ENCODE assay signal across 10 mouse cellular contexts in the genomic region with DNA sequence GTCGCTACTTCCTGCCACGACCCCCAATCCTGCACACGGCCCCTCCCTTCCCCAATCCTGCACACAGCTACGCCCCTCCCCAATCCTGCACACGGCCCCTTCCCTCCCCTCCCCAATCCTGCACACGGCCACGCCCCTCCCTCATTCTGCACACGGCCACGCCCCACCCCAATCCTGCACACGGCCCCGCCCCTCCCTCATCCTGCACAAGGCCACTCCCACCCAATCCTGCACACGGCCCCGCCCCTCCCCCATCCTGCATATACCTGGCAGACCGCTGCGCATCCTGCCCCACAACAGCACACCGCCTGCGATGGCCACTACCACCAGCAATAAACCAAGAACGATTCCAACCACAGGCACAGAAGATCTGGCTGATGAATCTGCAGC. TPM values are rescaled to one million over a fixed set of nuclear protein-coding genes. Genes with fewer than 3 reads are reported as not detected.
DNase-seq lines count a peak whose midpoint lies in the region; ATAC-seq and TF ChIP-seq lines count a peak whose summit lies in the region.
"Had no signal": no experiment of that assay in that cellular context is flagged by ENCODE, and none has a peak within 500 bp of the region (broad histone marks: within the 10 kb centered on the region; RNA-seq: fewer than 3 reads in every experiment).

No protein-coding gene starts in this region.

- H3K27me3 ChIP-seq in forebrain, embryonic 11.5 days (ENCODE audit: control insufficient read depth, insufficient read depth, low read length), result no peaks in the 10 kb centered on the region
- no peaks in the 10 kb centered on the region for H3K27me3 ChIP-seq in forebrain, embryonic 16.5 days (replicated peaks; ENCODE audit: control insufficient read depth, insufficient read depth, low read length)
- no peaks in the 10 kb centered on the region for H3K27me3 ChIP-seq in lung, postnatal 0 days (replicated peaks; ENCODE audit: insufficient read depth, low read length)
- H3K27me3 ChIP-seq in stomach, embryonic 15.5 days (replicated peaks), result no peaks in the 10 kb centered on the region

- no peak overlapping the region for H3K9ac ChIP-seq in forebrain, embryonic 11.5 days (ENCODE audit: low read length)
- H3K9ac ChIP-seq in forebrain, embryonic 16.5 days (replicated peaks; ENCODE audit: low read depth, low read length), result no peak overlapping the region
- H3K9ac ChIP-seq in lung, postnatal 0 days (replicated peaks; ENCODE audit: low read depth), result no peak overlapping the region
- H3K9ac ChIP-seq in stomach, embryonic 15.5 days, result no peak overlapping the region

- no peaks in the 10 kb centered on the region for H3K9me3 ChIP-seq in forebrain, embryonic 11.5 days (ENCODE audit: control insufficient read depth, low read length)
- H3K9me3 ChIP-seq in forebrain, embryonic 16.5 days (ENCODE audit: control insufficient read depth, low read length), result no peaks in the 10 kb centered on the region
- no peaks in the 10 kb centered on the region for H3K9me3 ChIP-seq in lung, postnatal 0 days (ENCODE audit: low read length)
- H3K9me3 ChIP-seq in stomach, embryonic 15.5 days, result no peaks in the 10 kb centered on the region

- TF ChIP-seq EP300 in lung, postnatal 0 days (IDR thresholded peaks at IDR 0.05), result no peak

- no peak for TF ChIP-seq CTCF in lung, postnatal 0 days (IDR thresholded peaks at IDR 0.05)

- no peak overlapping the region for H3K4me2 ChIP-seq in forebrain, embryonic 11.5 days (ENCODE audit: low read depth, low read length, severe bottlenecking)
- no peak overlapping the region for H3K4me2 ChIP-seq in forebrain, embryonic 16.5 days (ENCODE audit: low read length)
- H3K4me2 ChIP-seq in lung, postnatal 0 days (replicated peaks; ENCODE audit: low read depth, low read length), result no peak overlapping the region
- H3K4me2 ChIP-seq in stomach, embryonic 15.5 days, result peak overlapping the region; percentile 21; the same call in 1 of the 2 replicates

- no peak overlapping the region for H3K27ac ChIP-seq in forebrain, embryonic 11.5 days (ENCODE audit: low read depth, low read length)
- H3K27ac ChIP-seq in forebrain, embryonic 16.5 days (ENCODE audit: low read length), result no peak overlapping the region
- H3K27ac ChIP-seq in lung, postnatal 0 days (ENCODE audit: low read length), result peak overlapping the region; percentile 2; the same call in 1 of the 2 replicates
- H3K27ac ChIP-seq in stomach, embryonic 15.5 days, result peak overlapping the region; percentile 84

- ATAC-seq in forebrain, embryonic 11.5 days (replicated peaks; ENCODE audit: low FRiP score), result no peak
- ATAC-seq in forebrain, embryonic 16.5 days, result no peak
- ATAC-seq in lung, postnatal 0 days, result no peak
- ATAC-seq in stomach, embryonic 15.5 days (ENCODE audit: insufficient read depth, low FRiP score, low read depth), result no peak

- H3K4me1 ChIP-seq in forebrain, embryonic 11.5 days (replicated peaks; ENCODE audit: control insufficient read depth, insufficient read depth, low read length), result peaks cover 3% of the 10 kb centered on the region; the same call in 1 of the 2 replicates
- H3K4me1 ChIP-seq in forebrain, embryonic 16.5 days (replicated peaks; ENCODE audit: control insufficient read depth, insufficient read depth, low read length), result peaks cover 11% of the 10 kb centered on the region
- no peaks in the 10 kb centered on the region for H3K4me1 ChIP-seq in lung, postnatal 0 days (ENCODE audit: insufficient read depth, low read depth, low read length)
- peaks cover 14% of the 10 kb centered on the region; the same call in 1 of the 2 replicates for H3K4me1 ChIP-seq in stomach, embryonic 15.5 days

- no peaks in the 10 kb centered on the region for H3K36me3 ChIP-seq in forebrain, embryonic 11.5 days (ENCODE audit: control insufficient read depth, insufficient read depth, low read length)
- H3K36me3 ChIP-seq in forebrain, embryonic 16.5 days (ENCODE audit: control insufficient read depth, insufficient read depth), result no peaks in the 10 kb centered on the region
- H3K36me3 ChIP-seq in lung, postnatal 0 days (ENCODE audit: insufficient read depth, low read length), result no peaks in the 10 kb centered on the region
- 0 out of 2 replicates have a peak, but pooled peaks cover under 1% of the 10 kb centered on the region for H3K36me3 ChIP-seq in stomach, embryonic 15.5 days

- no peak overlapping the region for H3K4me3 ChIP-seq in forebrain, embryonic 11.5 days (ENCODE audit: low read depth, low read length)
- H3K4me3 ChIP-seq in forebrain, embryonic 16.5 days (replicated peaks; ENCODE audit: low read length), result no peak overlapping the region
- H3K4me3 ChIP-seq in lung, postnatal 0 days (ENCODE audit: low read depth, low read length), result no peak overlapping the region
- H3K4me3 ChIP-seq in stomach, embryonic 15.5 days (replicated peaks), result no peak overlapping the region

- DNase-seq in forebrain, embryonic 11.5 days (ENCODE audit: low spot score), result peak; percentile 68
- DNase-seq in lung, postnatal 0 days (ENCODE audit: low spot score), result peak; percentile 53
- no peak for DNase-seq in lung, postnatal 25 days (ENCODE audit: low spot score)
- DNase-seq in forelimb bud, embryonic 11.5 days (ENCODE audit: low read depth, low spot score), result peak; percentile 49
- no peak for DNase-seq in urinary bladder, postnatal 4 days (ENCODE audit: low spot score in 2 of 2)
- DNase-seq in right cerebral cortex, postnatal 36 days (ENCODE audit: low spot score in 2 of 2), result no peak
- DNase-seq: B cell, adult 2 months; lung, postnatal 36 days had no signal

- WGBS in forebrain, embryonic 11.5 days, result 29% methylated on average over 18 of the region's 18 CpGs
- 37% methylated on average over 18 of the region's 18 CpGs for WGBS in forebrain, embryonic 16.5 days
- 34% methylated on average over 16 of the region's 18 CpGs for WGBS in lung, postnatal 0 days
- WGBS in stomach, embryonic 15.5 days, result 28% methylated on average over 17 of the region's 18 CpGs

RNA-seq across cellular contexts. Expression of a gene that starts 1.5 kb away (rescaled TPM):
- polyA plus RNA-seq in forebrain, embryonic 11.5 days (2014; fragmentation: Nextera tagmentation; extraction: Ambion mirVana), result 110 and 118 TPM in 2 replicates
- 50.8 and 66.2 TPM in 2 replicates for polyA plus RNA-seq in forebrain, embryonic 16.5 days (2015; fragmentation: Nextera tagmentation; extraction: Ambion mirVana)
- 158 and 162 TPM in 2 replicates for polyA plus RNA-seq in lung, postnatal 0 days (2015; fragmentation: Nextera tagmentation; extraction: Ambion mirVana)
- 320 and 325 TPM in 2 replicates for polyA plus RNA-seq in stomach, embryonic 15.5 days (2015; fragmentation: Nextera tagmentation; extraction: Ambion mirVana)

RNA-seq across cellular contexts. Expression of a gene that starts 10.1 kb away (rescaled TPM):
- polyA plus RNA-seq in forebrain, embryonic 11.5 days (2014; fragmentation: Nextera tagmentation; extraction: Ambion mirVana), result 7.1 and 7.3 TPM in 2 replicates
- 17.7 and 24.4 TPM in 2 replicates for polyA plus RNA-seq in forebrain, embryonic 16.5 days (2015; fragmentation: Nextera tagmentation; extraction: Ambion mirVana)
- polyA plus RNA-seq in lung, postnatal 0 days (2015; fragmentation: Nextera tagmentation; extraction: Ambion mirVana), result 138 and 143 TPM in 2 replicates
- 92.1 and 94.1 TPM in 2 replicates for polyA plus RNA-seq in stomach, embryonic 15.5 days (2015; fragmentation: Nextera tagmentation; extraction: Ambion mirVana)

RNA-seq across cellular contexts. Expression of a gene that starts 30.7 kb away (rescaled TPM):
- 1,418 and 1,481 TPM in 2 replicates for polyA plus RNA-seq in forebrain, embryonic 11.5 days (2014; fragmentation: Nextera tagmentation; extraction: Ambion mirVana)
- polyA plus RNA-seq in forebrain, embryonic 16.5 days (2015; fragmentation: Nextera tagmentation; extraction: Ambion mirVana), result 860 and 958 TPM in 2 replicates
- 972 and 1,016 TPM in 2 replicates for polyA plus RNA-seq in lung, postnatal 0 days (2015; fragmentation: Nextera tagmentation; extraction: Ambion mirVana)
- polyA plus RNA-seq in stomach, embryonic 15.5 days (2015; fragmentation: Nextera tagmentation; extraction: Ambion mirVana), result 1,420 and 1,462 TPM in 2 replicates

RNA-seq across cellular contexts. Expression of a gene that starts 31.0 kb away (rescaled TPM):
- polyA plus RNA-seq in forebrain, embryonic 11.5 days (2014; fragmentation: Nextera tagmentation; extraction: Ambion mirVana), result 14.2 and 18.4 TPM in 2 replicates
- 13.3 and 13.6 TPM in 2 replicates for polyA plus RNA-seq in forebrain, embryonic 16.5 days (2015; fragmentation: Nextera tagmentation; extraction: Ambion mirVana)
- 36.8 and 40.8 TPM in 2 replicates for polyA plus RNA-seq in lung, postnatal 0 days (2015; fragmentation: Nextera tagmentation; extraction: Ambion mirVana)
- polyA plus RNA-seq in stomach, embryonic 15.5 days (2015; fragmentation: Nextera tagmentation; extraction: Ambion mirVana), result 20.5 and 24.7 TPM in 2 replicates

RNA-seq across cellular contexts. Expression of a gene that starts 31.3 kb away (rescaled TPM):
- polyA plus RNA-seq in forebrain, embryonic 11.5 days (2014; fragmentation: Nextera tagmentation; extraction: Ambion mirVana), result 52.6 and 64.0 TPM in 2 replicates
- 60.8 and 65.7 TPM in 2 replicates for polyA plus RNA-seq in forebrain, embryonic 16.5 days (2015; fragmentation: Nextera tagmentation; extraction: Ambion mirVana)
- 54.6 and 62.8 TPM in 2 replicates for polyA plus RNA-seq in lung, postnatal 0 days (2015; fragmentation: Nextera tagmentation; extraction: Ambion mirVana)
- 52.8 and 55.5 TPM in 2 replicates for polyA plus RNA-seq in stomach, embryonic 15.5 days (2015; fragmentation: Nextera tagmentation; extraction: Ambion mirVana)

Comparison
In these comparisons a context has a peak if more than half of its experiments do, and no peak if none do; other contexts are left out.
1. DNase-seq: peak in forebrain, embryonic 11.5 days (single experiment), lung, postnatal 0 days (single experiment) and forelimb bud, embryonic 11.5 days (single experiment); none in lung, postnatal 25 days (single experiment), urinary bladder, postnatal 4 days (0 of 2) and right cerebral cortex, postnatal 36 days (0 of 2).
2. H3K27ac ChIP-seq: peak in lung, postnatal 0 days (single experiment) and stomach, embryonic 15.5 days (single experiment); none in forebrain, embryonic 11.5 days (single experiment) and forebrain, embryonic 16.5 days (single experiment).